Comparison of ENCODE assay signal across 8 mouse cellular contexts in the genomic region with DNA sequence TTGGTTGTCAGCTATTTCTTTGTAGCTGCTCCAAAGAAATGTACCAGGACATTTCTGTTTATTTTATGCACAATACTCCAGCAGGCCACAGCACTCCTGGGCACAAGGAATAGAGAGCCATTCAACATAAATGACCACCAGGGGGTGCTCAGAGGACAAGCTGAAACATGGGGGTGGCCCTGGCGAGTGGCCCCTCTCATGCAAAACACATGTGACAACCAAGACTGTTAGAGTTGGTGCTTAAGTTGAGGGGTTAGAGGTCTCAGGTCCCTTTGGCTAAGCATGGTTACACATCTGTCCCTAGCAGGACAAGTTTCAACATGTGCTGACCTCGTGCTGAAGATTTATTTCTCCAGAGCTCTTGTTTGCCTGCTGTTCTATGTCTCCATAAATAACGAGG.
DNase-seq lines count a peak whose midpoint lies in the region; ATAC-seq lines count a peak whose summit lies in the region.

No protein-coding gene starts in this region.

- peak; percentile 43; the same call in 1 of the 2 replicates for ATAC-seq in hindbrain, embryonic 11.5 days (ENCODE audit: low FRiP score)
- no peak for ATAC-seq in hindbrain, embryonic 14.5 days (ENCODE audit: low FRiP score)

- H3K36me3 ChIP-seq in hindbrain, embryonic 11.5 days (ENCODE audit: control insufficient read depth, insufficient read depth, low read length), result no peaks in the 10 kb centered on the region
- H3K36me3 ChIP-seq in hindbrain, embryonic 14.5 days (replicated peaks; ENCODE audit: control insufficient read depth, insufficient read depth), result no peaks in the 10 kb centered on the region

- no peak overlapping the region for H3K27ac ChIP-seq in hindbrain, embryonic 11.5 days (ENCODE audit: low read depth, low read length)
- no peak overlapping the region for H3K27ac ChIP-seq in hindbrain, embryonic 14.5 days

- H3K4me1 ChIP-seq in hindbrain, embryonic 11.5 days (replicated peaks; ENCODE audit: control insufficient read depth, insufficient read depth, low read length), result no peaks in the 10 kb centered on the region
- no peaks in the 10 kb centered on the region for H3K4me1 ChIP-seq in hindbrain, embryonic 14.5 days (replicated peaks; ENCODE audit: control insufficient read depth, insufficient read depth, low read length)

- H3K9me3 ChIP-seq in hindbrain, embryonic 11.5 days (ENCODE audit: control insufficient read depth, low read length), result no peaks in the 10 kb centered on the region
- H3K9me3 ChIP-seq in hindbrain, embryonic 14.5 days (ENCODE audit: control insufficient read depth, low read length), result no peaks in the 10 kb centered on the region

- no peak overlapping the region for H3K9ac ChIP-seq in hindbrain, embryonic 11.5 days (ENCODE audit: low read depth, low read length)
- H3K9ac ChIP-seq in hindbrain, embryonic 14.5 days, result no peak overlapping the region

- WGBS in hindbrain, embryonic 11.5 days, result 60% methylated on average over 3 of the region's 3 CpGs
- WGBS in hindbrain, embryonic 14.5 days, result 56% methylated on average over 3 of the region's 3 CpGs

- no peaks in the 10 kb centered on the region for H3K27me3 ChIP-seq in hindbrain, embryonic 11.5 days (ENCODE audit: control insufficient read depth, insufficient read depth, low read length)
- no peaks in the 10 kb centered on the region for H3K27me3 ChIP-seq in hindbrain, embryonic 14.5 days (ENCODE audit: control insufficient read depth, insufficient read depth, low read length)

- no peak overlapping the region for H3K4me2 ChIP-seq in hindbrain, embryonic 11.5 days (replicated peaks; ENCODE audit: low read depth, low read length)
- no peak overlapping the region for H3K4me2 ChIP-seq in hindbrain, embryonic 14.5 days (replicated peaks)

- no peak overlapping the region for H3K4me3 ChIP-seq in hindbrain, embryonic 11.5 days (ENCODE audit: low read depth, low read length)
- no peak overlapping the region for H3K4me3 ChIP-seq in hindbrain, embryonic 14.5 days (replicated peaks; ENCODE audit: low read length)

- DNase-seq in hindbrain, embryonic 11.5 days (ENCODE audit: low spot score), result peak; percentile 39
- DNase-seq in hindbrain, embryonic 14.5 days (ENCODE audit: low spot score), result no peak
- DNase-seq in CD8-positive naive resting alpha-beta T cell, adult 2 months (ENCODE audit: low read depth in 2 of 2, low spot score in 2 of 2), result peak; percentile 5 to 9
- DNase-seq in adrenal gland, postnatal 25 days, result peak; percentile 17
- peak; percentile 0 to 18 for DNase-seq in kidney, adult 8-10 months
- DNase-seq in mesoderm, embryonic 11.5 days (ENCODE audit: low read depth, low spot score), result peak; percentile 31
- no peak for DNase-seq in layer of hippocampus, postnatal 14 days (ENCODE audit: low spot score in 2 of 2)
- no peak for DNase-seq in layer of hippocampus, adult 8-10 months (ENCODE audit: low spot score in 2 of 2)

Comparison
In these comparisons a context has a peak if more than half of its experiments do, and no peak if none do; other contexts are left out.
1. DNase-seq: peak in hindbrain, embryonic 11.5 days (single experiment), CD8-positive naive resting alpha-beta T cell, adult 2 months (2 of 2), adrenal gland, postnatal 25 days (single experiment), kidney, adult 8-10 months (2 of 2) and mesoderm, embryonic 11.5 days (single experiment); none in hindbrain, embryonic 14.5 days (single experiment), layer of hippocampus, postnatal 14 days (0 of 2) and layer of hippocampus, adult 8-10 months (0 of 2).